ENCODE assay signal across 8 mouse cellular contexts in the genomic region with DNA sequence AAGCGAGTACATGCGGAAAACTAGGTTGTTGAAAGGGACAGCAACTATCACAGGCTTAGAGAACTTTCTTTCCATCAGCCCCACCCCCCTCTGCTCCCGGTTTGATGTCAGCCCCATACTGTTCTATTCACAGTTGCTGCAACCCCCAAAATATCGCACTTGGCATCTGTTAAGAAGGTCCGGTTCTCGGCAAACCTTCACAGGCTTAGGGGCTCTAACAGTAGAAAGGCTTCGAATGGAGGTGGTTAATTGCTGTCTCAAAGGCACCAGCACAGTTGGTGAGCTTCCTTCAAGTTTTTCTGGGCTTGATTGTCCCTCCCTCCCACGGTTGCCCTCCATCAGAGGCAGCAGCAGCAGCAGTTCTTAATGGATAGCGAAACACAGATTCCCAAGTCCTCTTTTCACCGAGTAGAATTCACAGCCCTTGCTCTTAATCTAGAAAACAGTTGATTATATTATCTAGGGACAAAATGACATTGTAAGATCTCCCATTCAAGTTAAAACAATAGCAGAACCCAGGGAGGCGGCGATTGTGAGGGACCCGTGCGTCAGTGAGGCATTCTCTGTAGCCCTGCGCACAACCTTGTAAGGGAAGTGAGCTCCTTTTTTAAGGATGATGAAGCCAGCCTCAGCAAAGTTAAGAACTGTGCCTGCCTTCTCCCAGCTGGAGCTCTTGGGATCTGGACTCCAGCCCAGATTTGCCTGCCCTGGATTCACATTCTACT.
A peak's percentile ranks its signal among the peaks of the same experiment; 100 is the strongest.
DNase-seq lines count a peak whose midpoint lies in the region; ATAC-seq and TF ChIP-seq lines count a peak whose summit lies in the region.

No protein-coding gene starts in this region.

- peak overlapping the region; percentile 74; the same call in 1 of the 2 replicates for H3K27ac ChIP-seq in forebrain, embryonic 14.5 days (ENCODE audit: low read depth, low read length)
- no peak overlapping the region for H3K27ac ChIP-seq in hindbrain, embryonic 11.5 days (ENCODE audit: low read depth, low read length)
- H3K27ac ChIP-seq in lung, embryonic 16.5 days (ENCODE audit: low read length): peak overlapping the region; percentile 48; the same call in 1 of the 2 replicates

- H3K9ac ChIP-seq in forebrain, embryonic 14.5 days (ENCODE audit: low read length): 0 out of 2 replicates have a peak overlapping the region, but pooled peaks have one; percentile 1
- H3K9ac ChIP-seq in hindbrain, embryonic 11.5 days (ENCODE audit: low read depth, low read length): no peak overlapping the region
- H3K9ac ChIP-seq in lung, embryonic 16.5 days (ENCODE audit: low read length): no peak overlapping the region; the same call in 1 of the 2 replicates

- H3K4me2 ChIP-seq in forebrain, embryonic 14.5 days (ENCODE audit: low read length): peak overlapping the region; percentile 45
- H3K4me2 ChIP-seq in hindbrain, embryonic 11.5 days (replicated peaks; ENCODE audit: low read depth, low read length): peak overlapping the region; percentile 31
- H3K4me2 ChIP-seq in lung, embryonic 16.5 days (ENCODE audit: low read depth, low read length): peak overlapping the region; percentile 53

- peaks cover 15% of the 10 kb centered on the region for H3K4me1 ChIP-seq in forebrain, embryonic 14.5 days (ENCODE audit: control insufficient read depth, insufficient read depth, low read length)
- peaks cover 6% of the 10 kb centered on the region; the same call in 1 of the 2 replicates for H3K4me1 ChIP-seq in hindbrain, embryonic 11.5 days (replicated peaks; ENCODE audit: control insufficient read depth, insufficient read depth, low read length)
- peaks cover 28% of the 10 kb centered on the region for H3K4me1 ChIP-seq in lung, embryonic 16.5 days (replicated peaks; ENCODE audit: control insufficient read depth, insufficient read depth, low read length)

- H3K27me3 ChIP-seq in forebrain, embryonic 14.5 days (replicated peaks; ENCODE audit: control insufficient read depth, insufficient read depth, low read length): no peaks in the 10 kb centered on the region
- no peaks in the 10 kb centered on the region for H3K27me3 ChIP-seq in hindbrain, embryonic 11.5 days (ENCODE audit: control insufficient read depth, insufficient read depth, low read length)
- no peaks in the 10 kb centered on the region for H3K27me3 ChIP-seq in lung, embryonic 16.5 days (ENCODE audit: control insufficient read depth, insufficient read depth, low read depth, low read length)

- TF ChIP-seq CTCF in brain, embryonic 14.5 days (IDR thresholded peaks at IDR 0.05; ENCODE audit: borderline replicate concordance, extremely low read depth, insufficient read depth, insufficient read length): no peak

- DNase-seq in 3T3-L1 (ENCODE audit: low read depth, low spot score): peak; percentile 42
- DNase-seq in brain, embryonic 14.5 days (ENCODE audit: low read depth): peak; percentile 92
- peak; percentile 80 for DNase-seq in forebrain, embryonic 14.5 days (ENCODE audit: low spot score)
- peak; percentile 54 for DNase-seq in hindbrain, embryonic 11.5 days (ENCODE audit: low spot score)
- peak; percentile 67 for DNase-seq in layer of hippocampus, adult 9-11 months
- DNase-seq in right cerebral cortex, postnatal 14 days: peak; percentile 65

- no peaks in the 10 kb centered on the region for H3K36me3 ChIP-seq in forebrain, embryonic 14.5 days (ENCODE audit: control insufficient read depth, insufficient read depth, low read length)
- no peaks in the 10 kb centered on the region for H3K36me3 ChIP-seq in hindbrain, embryonic 11.5 days (ENCODE audit: control insufficient read depth, insufficient read depth, low read length)
- no peaks in the 10 kb centered on the region for H3K36me3 ChIP-seq in lung, embryonic 16.5 days (ENCODE audit: control insufficient read depth, insufficient read depth, low read length)

- H3K4me3 ChIP-seq in forebrain, embryonic 14.5 days (ENCODE audit: low read depth, low read length): 0 out of 2 replicates have a peak overlapping the region, but pooled peaks have one; percentile 4
- no peak overlapping the region for H3K4me3 ChIP-seq in hindbrain, embryonic 11.5 days (ENCODE audit: low read depth, low read length)
- peak overlapping the region; percentile 27 for H3K4me3 ChIP-seq in lung, embryonic 16.5 days (ENCODE audit: low read length)

- H3K9me3 ChIP-seq in forebrain, embryonic 14.5 days (replicated peaks; ENCODE audit: control insufficient read depth, low read length): no peaks in the 10 kb centered on the region
- H3K9me3 ChIP-seq in hindbrain, embryonic 11.5 days (ENCODE audit: control insufficient read depth, low read length): no peaks in the 10 kb centered on the region
- H3K9me3 ChIP-seq in lung, embryonic 16.5 days (ENCODE audit: control insufficient read depth, low read length): no peaks in the 10 kb centered on the region

- TF ChIP-seq POLR2A in brain, embryonic 14.5 days (IDR thresholded peaks at IDR 0.05; ENCODE audit: borderline replicate concordance, extremely low read depth, insufficient read depth, insufficient read length, poor library complexity, severe bottlenecking): no peak

- peak; percentile 86 for ATAC-seq in forebrain, embryonic 14.5 days
- ATAC-seq in hindbrain, embryonic 11.5 days (ENCODE audit: low FRiP score): peak; percentile 30; the same call in 1 of the 2 replicates
- peak; percentile 32; the same call in 1 of the 2 replicates for ATAC-seq in lung, embryonic 16.5 days (ENCODE audit: low read depth)
- no peak for ATAC-seq in megakaryocyte-erythroid progenitor cell, adult 5-6 weeks (replicated peaks; ENCODE audit: low FRiP score, low TSS enrichment, poor library complexity, severe bottlenecking)

- WGBS in forebrain, embryonic 14.5 days: under 1% methylated on average over 15 of the region's 15 CpGs
- WGBS in hindbrain, embryonic 11.5 days: 2% methylated on average over 15 of the region's 15 CpGs
- 7% methylated on average over 15 of the region's 15 CpGs for WGBS in lung, embryonic 16.5 days

Comparison
In these comparisons a context has a peak if more than half of its experiments do, and no peak if none do; other contexts are left out.
1. DNase-seq: peak in every context shown above with its lines; median percentile 92 in brain, embryonic 14.5 days; 80 in forebrain, embryonic 14.5 days; 67 in layer of hippocampus, adult 9-11 months; 65 in right cerebral cortex, postnatal 14 days; 54 in hindbrain, embryonic 11.5 days; 42 in 3T3-L1.